Mouse (Mus musculus) mouse trophoblast stem cell (cell line): ENCODE measurements around the gene Rnf135.
"Not testable (repeated sequence)": the region's sequence is repeated elsewhere in the genome, so short reads cannot be mapped to it uniquely, and the experiment has no call there.

Experiments
- in situ Hi-C, 2 experiments: fragments of 300-500 bp; cut with MseI, MboI; formaldehyde crosslinking; loops; 2 replicates in 1 of 2; 3 replicates in 1 of 2; pipeline ENCODE4 v1.15.1; 2025

Rnf135 gene

DNA sequence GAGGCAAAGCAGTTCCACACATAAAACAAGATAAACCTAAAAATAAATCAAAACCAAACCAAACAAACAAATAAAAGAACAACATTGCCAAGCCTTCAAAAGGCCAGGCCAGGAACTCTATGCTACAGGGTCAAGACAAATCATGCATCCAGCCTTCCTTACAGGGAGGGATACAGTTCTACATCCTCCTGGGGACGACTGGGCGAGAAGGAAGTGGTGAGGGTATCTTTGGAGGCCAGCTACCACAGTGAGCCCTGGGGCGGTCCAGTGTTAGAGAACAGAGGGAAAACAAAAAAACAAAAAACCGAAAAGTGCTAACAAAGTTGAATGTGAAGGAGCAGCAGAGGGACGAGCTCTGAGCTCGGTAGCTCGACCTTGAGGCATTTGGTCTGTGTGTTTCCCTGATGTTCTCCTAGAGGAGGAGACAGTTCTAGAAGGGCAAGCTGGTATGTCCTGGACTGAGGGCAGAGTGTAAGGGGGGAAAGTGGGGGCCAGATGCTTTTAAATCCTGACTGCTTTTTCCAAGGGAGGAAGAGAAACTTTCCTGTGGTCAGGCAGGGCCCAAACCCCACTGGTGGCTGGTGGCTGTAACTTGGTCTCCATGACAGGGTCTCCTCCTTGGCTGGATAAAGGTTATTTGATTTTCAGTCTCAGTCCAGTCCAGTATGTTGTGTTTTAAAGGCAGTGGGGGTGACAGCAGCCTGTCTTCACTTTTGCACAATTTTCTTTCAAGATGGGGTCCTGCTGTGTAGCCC, 20.1 kb upstream of the Rnf135 start:
- in situ Hi-C loops: no loop called here

- in situ Hi-C loops: no loop called here
These were observed 19.4 kb upstream of the Rnf135 start for GRCm38 (mm10) chr11:80164224-80164623.

DNA sequence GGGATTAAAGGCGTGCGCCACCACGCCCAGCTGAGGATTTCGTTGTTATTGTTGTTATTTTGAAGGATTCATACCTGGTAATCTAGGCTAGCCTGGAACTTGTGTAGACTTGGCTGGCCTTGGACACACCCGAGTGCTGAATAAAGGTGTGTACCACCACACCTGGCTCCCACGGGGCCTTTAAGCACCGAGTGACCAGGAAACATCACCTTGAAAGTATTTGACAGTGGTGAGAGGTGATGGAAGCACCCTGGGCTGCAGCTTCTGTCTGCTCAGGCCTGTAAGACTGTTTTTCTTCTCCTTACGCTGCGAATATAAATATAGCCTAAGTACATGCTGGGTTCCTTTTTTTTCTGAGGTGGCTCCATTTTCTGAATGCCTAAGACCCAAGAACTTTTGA, 15.5 kb upstream of the Rnf135 start:
- in situ Hi-C loops: no loop called here

GRCm38 (mm10) chr11:80168611-80169249, 14.9 kb upstream of the Rnf135 start:
- in situ Hi-C loops: no loop called here

GRCm38 (mm10) chr11:80169629-80170028, 14.0 kb upstream of the Rnf135 start:
- in situ Hi-C loops: no loop called here

GRCm38 (mm10) chr11:80170351-80170750, 13.3 kb upstream of the Rnf135 start:
- in situ Hi-C loops: no loop called here

GRCm38 (mm10) chr11:80171884-80172283, 11.8 kb upstream of the Rnf135 start:
- in situ Hi-C loops: no loop called here

- in situ Hi-C loops: no loop called here
These were observed 9.5 kb upstream of the Rnf135 start for GRCm38 (mm10) chr11:80173963-80174670.

GRCm38 (mm10) chr11:80176911-80177895, 6.4 kb upstream of the Rnf135 start:
- in situ Hi-C loops: no loop called here

- in situ Hi-C loops: no loop called here
These were observed 5.3 kb upstream of the Rnf135 start for GRCm38 (mm10) chr11:80178316-80178715.

- in situ Hi-C loops: no loop called here
These were observed 2.5 kb upstream of the Rnf135 start for GRCm38 (mm10) chr11:80181021-80181749.

GRCm38 (mm10) chr11:80183054-80183704, 472 bp upstream of the Rnf135 start:
- in situ Hi-C loops: not testable (repeated sequence)

DNA sequence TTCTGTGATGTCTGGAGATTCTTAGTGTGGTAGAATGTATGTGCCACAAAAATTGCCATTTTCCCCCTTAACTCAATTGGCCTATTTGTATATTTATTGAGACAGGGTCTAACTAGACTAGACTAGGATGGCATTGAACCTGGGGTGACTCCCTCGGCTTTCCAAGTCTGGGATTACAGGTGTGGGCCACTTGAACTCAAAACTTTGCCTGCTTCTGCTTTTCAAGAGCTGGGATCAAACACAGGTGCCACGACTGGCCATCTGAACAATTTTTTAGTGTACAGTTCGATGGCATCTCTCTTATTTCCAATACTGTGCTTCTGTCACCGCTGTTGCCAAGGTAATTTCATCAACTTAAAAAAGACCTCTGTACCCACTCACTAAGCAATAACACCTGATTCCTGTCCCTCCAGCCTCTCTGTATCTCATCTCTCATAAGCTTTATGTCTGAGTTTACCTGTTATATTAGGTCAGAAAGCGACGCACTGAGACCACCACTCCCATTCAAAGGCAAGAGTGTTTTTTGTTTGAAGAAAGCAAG, 950 bp downstream of the Rnf135 start:
- in situ Hi-C loops: no loop called here

DNA sequence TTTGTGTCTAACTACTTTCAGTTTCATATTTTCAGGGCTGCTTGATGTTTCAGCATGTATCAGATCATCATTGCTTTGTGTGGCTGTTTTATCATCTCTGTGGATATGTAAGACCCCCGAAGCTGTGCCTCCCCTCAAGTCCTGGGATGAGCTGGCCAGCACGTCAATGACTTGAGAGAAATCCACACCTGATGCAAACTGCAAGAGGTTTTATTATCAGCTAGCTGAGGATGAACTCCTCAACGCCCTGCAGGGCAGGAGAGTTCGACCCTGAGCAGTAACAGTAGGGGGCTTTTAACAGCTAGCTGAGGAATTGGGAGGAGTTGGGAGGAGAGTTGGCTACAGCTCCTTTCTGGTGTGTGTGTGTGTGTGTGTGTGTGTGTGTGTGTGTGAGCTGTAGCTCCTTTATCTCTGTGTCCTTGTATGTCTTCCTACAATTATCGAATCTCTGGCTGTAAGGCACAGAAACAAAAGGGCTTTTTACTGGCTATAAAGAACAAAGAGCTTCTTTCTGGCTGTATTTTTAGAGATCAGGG, 1.9 kb downstream of the Rnf135 start:
- in situ Hi-C loops: not testable (repeated sequence)

GRCm38 (mm10) chr11:80190280-80190679, 6.6 kb downstream of the Rnf135 start:
- in situ Hi-C loops: no loop called here

DNA sequence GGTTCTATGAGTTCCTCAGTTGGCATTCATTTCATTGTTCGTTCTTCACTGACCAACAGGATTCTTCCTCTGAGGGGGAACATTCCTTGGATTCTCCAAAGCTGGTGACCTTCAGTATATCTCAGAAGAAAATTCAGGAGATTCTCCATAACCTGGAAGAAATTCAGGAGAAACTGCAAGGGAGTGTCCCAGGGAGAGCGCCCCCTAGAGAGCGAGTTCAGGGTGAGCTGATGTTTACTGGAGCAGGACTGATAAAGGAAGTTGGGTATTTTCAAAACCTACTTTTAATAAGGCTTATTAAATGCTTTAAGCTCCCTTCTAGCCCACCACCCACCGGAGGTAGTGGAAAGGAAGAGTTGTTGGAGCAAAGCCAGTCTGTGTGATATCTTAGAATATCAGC, 10.2 kb downstream of the Rnf135 start:
- in situ Hi-C loops: no loop called here

- in situ Hi-C loops: no loop called here
These were observed 12.7 kb downstream of the Rnf135 start for GRCm38 (mm10) chr11:80196351-80196750.

DNA sequence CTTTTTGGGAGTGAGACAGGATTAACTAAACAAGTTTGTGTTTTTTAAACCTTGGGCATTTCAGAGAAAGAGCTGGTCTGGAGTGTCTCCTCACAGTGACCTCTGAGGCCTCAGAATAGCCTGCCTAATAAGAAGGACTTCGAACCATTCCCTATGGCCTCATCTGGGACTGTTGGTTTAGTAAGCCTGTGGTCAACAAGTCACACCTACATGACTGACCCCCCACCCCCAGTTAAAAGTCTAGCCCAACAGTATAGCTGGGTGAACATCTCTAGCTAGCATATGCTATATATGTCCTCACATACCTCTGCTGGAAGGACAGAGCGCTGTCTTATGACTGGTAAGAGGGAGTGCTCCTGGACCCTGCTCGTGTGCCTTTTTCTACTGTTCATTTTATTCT, 15.7 kb downstream of the Rnf135 start:
- in situ Hi-C loops: no loop called here

DNA sequence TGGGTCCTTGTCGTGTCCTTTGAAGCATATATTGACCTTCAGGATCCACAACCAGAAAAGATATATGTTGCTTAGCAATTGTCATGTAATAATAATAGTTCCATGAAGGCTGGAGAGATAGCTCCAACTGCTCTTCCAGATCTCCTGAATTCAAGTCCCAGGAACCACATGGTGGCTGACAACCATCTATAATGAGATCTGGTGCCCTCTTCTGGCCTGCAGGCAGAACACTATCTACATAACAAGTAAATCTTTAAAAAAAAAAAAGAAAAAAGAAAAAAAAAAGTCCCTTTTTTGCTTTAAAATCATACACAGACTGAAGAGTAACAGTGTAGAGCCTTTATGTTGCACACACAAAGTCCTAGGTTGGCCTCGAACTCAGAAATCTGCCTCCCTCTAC, 16.1 kb downstream of the Rnf135 start:
- in situ Hi-C loops: no loop called here

- in situ Hi-C loops: no loop called here
These were observed 16.7 kb downstream of the Rnf135 start for GRCm38 (mm10) chr11:80200326-80200725.
